Mouse (Mus musculus): ENCODE data around the gene Tnp2. TPM values are rescaled to one million over a fixed set of nuclear protein-coding genes. Genes with fewer than 3 reads are reported as not detected.

Tnp2 gene
- total RNA-seq, 1 experiment = not detected

DNA sequence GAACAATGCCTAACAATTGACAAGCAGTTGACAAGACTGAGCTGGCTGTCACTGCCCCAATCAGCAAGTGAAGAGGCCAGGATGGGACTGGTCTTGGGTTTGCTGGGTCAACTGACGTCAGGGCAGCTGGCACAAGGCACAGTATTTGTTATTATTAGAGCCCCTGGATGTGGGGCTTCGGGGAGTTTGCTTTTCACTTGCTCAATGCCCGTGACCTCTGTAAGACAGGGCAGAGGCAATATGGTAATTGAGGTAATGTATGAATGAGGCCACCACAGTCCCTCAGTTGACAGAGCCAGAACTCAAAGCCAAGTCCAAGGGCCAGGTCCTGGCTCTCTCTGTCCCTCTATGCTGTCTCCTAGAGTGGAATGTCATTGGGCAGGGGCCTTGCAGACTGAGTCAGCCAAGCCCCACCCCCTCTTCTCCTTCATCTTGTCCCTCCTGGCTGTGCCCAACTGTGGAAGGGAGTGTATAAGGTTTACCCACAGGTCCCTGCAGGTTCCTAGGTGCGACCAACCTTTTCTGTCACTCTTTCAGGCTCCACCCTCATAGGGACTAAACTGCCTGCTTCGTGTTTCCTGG, 10.8 kb downstream of the Tnp2 start:
- no peak for DNase-seq (ENCODE audit: low read depth, low spot score)
- no peaks in the 10 kb centered on the region for H3K36me3 ChIP-seq (ENCODE audit: control insufficient read depth, insufficient read depth, low read length, poor library complexity, severe bottlenecking)
- peaks cover 0 to 4% of the 10 kb centered on the region in 2 experiments; a peak in 1 of 4 replicates for H3K4me1 ChIP-seq (ENCODE audit: control insufficient read depth in 2 of 2, insufficient read depth in 2 of 2, low read length in 2 of 2, poor library complexity in 1 of 2)
- no peak overlapping the region for H3K9ac ChIP-seq (ENCODE audit: insufficient read depth, low read depth, low read length, poor library complexity, severe bottlenecking)
- no peak overlapping the region for H3K27ac ChIP-seq (ENCODE audit: insufficient read depth, low read depth, low read length, poor library complexity, severe bottlenecking)
- no peak overlapping the region for H3K4me3 ChIP-seq (ENCODE audit: insufficient read depth in 1 of 2, low read depth in 1 of 2, low read length in 2 of 2, poor library complexity in 1 of 2, severe bottlenecking in 1 of 2)
- in situ Hi-C loops (cut with MboI; ENCODE audit: low sequenced_read_pairs in 2 of 2, unreplicated experiment in 2 of 2) = no loop called here
- no peaks in the 10 kb centered on the region for H3K9me3 ChIP-seq (ENCODE audit: control insufficient read depth, insufficient read depth, low read depth, low read length)
- TF ChIP-seq CHD2 (IDR thresholded peaks at IDR 0.05; ENCODE audit: low read depth, low read length) (no peak), HCFC1 (IDR thresholded peaks at IDR 0.05; ENCODE audit: borderline replicate concordance, insufficient read depth, low read length) (no peak), ZNF384 (IDR thresholded peaks at IDR 0.05; ENCODE audit: low read depth, low read length) (no peak), MAFK (IDR thresholded peaks at IDR 0.05; ENCODE audit: insufficient read depth, low read depth, low read length) (no peak), ZC3H11A (IDR thresholded peaks at IDR 0.05; ENCODE audit: borderline replicate concordance, low read depth, low read length) (no peak)

- no peak overlapping the region for H3K4me3 ChIP-seq (ENCODE audit: insufficient read depth in 1 of 2, low read depth in 1 of 2, low read length in 2 of 2, poor library complexity in 1 of 2, severe bottlenecking in 1 of 2)
- no peak for DNase-seq (ENCODE audit: low read depth, low spot score)
- H3K36me3 ChIP-seq (ENCODE audit: control insufficient read depth, insufficient read depth, low read length, poor library complexity, severe bottlenecking) = no peaks in the 10 kb centered on the region
- in situ Hi-C loops (cut with MboI; ENCODE audit: low sequenced_read_pairs in 2 of 2, unreplicated experiment in 2 of 2) = no loop called here
- no peaks in the 10 kb centered on the region for H3K9me3 ChIP-seq (ENCODE audit: control insufficient read depth, insufficient read depth, low read depth, low read length)
- no peak overlapping the region for H3K9ac ChIP-seq (ENCODE audit: insufficient read depth, low read depth, low read length, poor library complexity, severe bottlenecking)
- H3K27ac ChIP-seq (ENCODE audit: insufficient read depth, low read depth, low read length, poor library complexity, severe bottlenecking) = no peak overlapping the region
- TF ChIP-seq HCFC1 (IDR thresholded peaks at IDR 0.05; ENCODE audit: borderline replicate concordance, insufficient read depth, low read length) (no peak), ZC3H11A (IDR thresholded peaks at IDR 0.05; ENCODE audit: borderline replicate concordance, low read depth, low read length) (no peak), MAFK (IDR thresholded peaks at IDR 0.05; ENCODE audit: insufficient read depth, low read depth, low read length) (no peak), CHD2 (IDR thresholded peaks at IDR 0.05; ENCODE audit: low read depth, low read length) (no peak), ZNF384 (IDR thresholded peaks at IDR 0.05; ENCODE audit: low read depth, low read length) (no peak)
- H3K4me1 ChIP-seq (ENCODE audit: control insufficient read depth in 2 of 2, insufficient read depth in 2 of 2, low read length in 2 of 2, poor library complexity in 1 of 2) = no peaks in the 10 kb centered on the region
These were observed 12.1 kb downstream of the Tnp2 start for GRCm38 (mm10) chr16:10776322-10776721.

DNA sequence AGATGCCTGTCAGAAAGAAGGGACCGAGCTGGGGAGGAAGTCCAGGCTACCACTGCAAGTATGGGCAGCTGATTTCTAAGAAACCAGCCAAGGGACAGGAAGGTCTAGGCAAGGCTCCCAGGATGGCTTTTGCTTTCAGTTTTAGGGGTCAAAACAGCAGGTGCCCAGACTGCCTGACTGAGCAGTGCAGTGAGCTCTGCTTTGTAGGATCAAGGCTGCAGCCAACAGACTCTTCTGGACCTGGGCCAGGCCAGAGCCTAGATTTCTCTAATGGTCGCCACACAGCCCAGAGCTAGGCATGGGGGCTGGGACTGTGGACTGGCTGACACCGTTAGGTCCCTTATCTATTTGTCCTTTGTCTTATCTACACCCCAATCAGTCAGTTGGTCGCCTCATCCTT, 13.7 kb downstream of the Tnp2 start:
- no peaks in the 10 kb centered on the region for H3K36me3 ChIP-seq (ENCODE audit: control insufficient read depth, insufficient read depth, low read length, poor library complexity, severe bottlenecking)
- DNase-seq (ENCODE audit: low read depth, low spot score) = no peak
- TF ChIP-seq ZNF384 (IDR thresholded peaks at IDR 0.05; ENCODE audit: low read depth, low read length) (no peak), MAFK (IDR thresholded peaks at IDR 0.05; ENCODE audit: insufficient read depth, low read depth, low read length) (no peak), ZC3H11A (IDR thresholded peaks at IDR 0.05; ENCODE audit: borderline replicate concordance, low read depth, low read length) (no peak), HCFC1 (IDR thresholded peaks at IDR 0.05; ENCODE audit: borderline replicate concordance, insufficient read depth, low read length) (no peak), CHD2 (IDR thresholded peaks at IDR 0.05; ENCODE audit: low read depth, low read length) (no peak)
- H3K9me3 ChIP-seq (ENCODE audit: control insufficient read depth, insufficient read depth, low read depth, low read length) = no peaks in the 10 kb centered on the region
- no peaks in the 10 kb centered on the region for H3K4me1 ChIP-seq (ENCODE audit: control insufficient read depth in 2 of 2, insufficient read depth in 2 of 2, low read length in 2 of 2, poor library complexity in 1 of 2)
- H3K27ac ChIP-seq (ENCODE audit: insufficient read depth, low read depth, low read length, poor library complexity, severe bottlenecking) = no peak overlapping the region
- in situ Hi-C loops (cut with MboI; ENCODE audit: low sequenced_read_pairs in 2 of 2, unreplicated experiment in 2 of 2) = no loop called here
- no peak overlapping the region for H3K9ac ChIP-seq (ENCODE audit: insufficient read depth, low read depth, low read length, poor library complexity, severe bottlenecking)
- H3K4me3 ChIP-seq (ENCODE audit: insufficient read depth in 1 of 2, low read depth in 1 of 2, low read length in 2 of 2, poor library complexity in 1 of 2, severe bottlenecking in 1 of 2) = no peak overlapping the region

- H3K27ac ChIP-seq (ENCODE audit: insufficient read depth, low read depth, low read length, poor library complexity, severe bottlenecking) = no peak overlapping the region
- in situ Hi-C loops (cut with MboI; ENCODE audit: low sequenced_read_pairs in 2 of 2, unreplicated experiment in 2 of 2) = no loop called here
These were observed 14.9 kb downstream of the Tnp2 start for GRCm38 (mm10) chr16:10773543-10773942.

More at GRCm38 (mm10) chr16:10773543-10773942, 14.9 kb downstream of the Tnp2 start:
- DNase-seq (ENCODE audit: low read depth, low spot score) = no peak
- H3K36me3 ChIP-seq (ENCODE audit: control insufficient read depth, insufficient read depth, low read length, poor library complexity, severe bottlenecking) = no peaks in the 10 kb centered on the region
- H3K9me3 ChIP-seq (ENCODE audit: control insufficient read depth, insufficient read depth, low read depth, low read length) = no peaks in the 10 kb centered on the region
- H3K4me3 ChIP-seq (ENCODE audit: insufficient read depth in 1 of 2, low read depth in 1 of 2, low read length in 2 of 2, poor library complexity in 1 of 2, severe bottlenecking in 1 of 2) = no peak overlapping the region
- no peak overlapping the region for H3K9ac ChIP-seq (ENCODE audit: insufficient read depth, low read depth, low read length, poor library complexity, severe bottlenecking)
- TF ChIP-seq HCFC1 (IDR thresholded peaks at IDR 0.05; ENCODE audit: borderline replicate concordance, insufficient read depth, low read length) (no peak), ZNF384 (IDR thresholded peaks at IDR 0.05; ENCODE audit: low read depth, low read length) (no peak), MAFK (IDR thresholded peaks at IDR 0.05; ENCODE audit: insufficient read depth, low read depth, low read length) (no peak), CHD2 (IDR thresholded peaks at IDR 0.05; ENCODE audit: low read depth, low read length) (no peak), ZC3H11A (IDR thresholded peaks at IDR 0.05; ENCODE audit: borderline replicate concordance, low read depth, low read length) (no peak)
- H3K4me1 ChIP-seq (ENCODE audit: control insufficient read depth in 2 of 2, insufficient read depth in 2 of 2, low read length in 2 of 2, poor library complexity in 1 of 2) = no peaks in the 10 kb centered on the region
